In genomic region chr8:118286282-118287180, GRCm38 (mm10) we compare ENCODE assay signal across 9 mouse cellular contexts. TPM values are rescaled to one million over a fixed set of nuclear protein-coding genes. Genes with fewer than 3 reads are reported as not detected.
DNase-seq lines count a peak whose midpoint lies in the region; ATAC-seq and TF ChIP-seq lines count a peak whose summit lies in the region.
"Had no signal": no experiment of that assay in that cellular context is flagged by ENCODE, and none has a peak within 500 bp of the region (broad histone marks: within the 10 kb centered on the region; RNA-seq: fewer than 3 reads in every experiment).

No protein-coding gene starts in this region.

- H3K9ac ChIP-seq in forebrain, embryonic 13.5 days, result no peak overlapping the region
- no peak overlapping the region for H3K9ac ChIP-seq in forebrain, embryonic 11.5 days (ENCODE audit: low read length)
- H3K9ac ChIP-seq in forebrain, postnatal 0 days, result no peak overlapping the region
- 0 out of 2 replicates have a peak overlapping the region, but pooled peaks have one; percentile 42 for H3K9ac ChIP-seq in midbrain, postnatal 0 days (replicated peaks; ENCODE audit: low read length, poor library complexity, severe bottlenecking)

- WGBS in forebrain, embryonic 13.5 days, result 38% methylated on average over 10 of the region's 10 CpGs
- WGBS in forebrain, embryonic 11.5 days, result 41% methylated on average over 10 of the region's 10 CpGs
- 37% methylated on average over 10 of the region's 10 CpGs for WGBS in forebrain, postnatal 0 days
- WGBS in midbrain, postnatal 0 days, result 39% methylated on average over 10 of the region's 10 CpGs

- no peak for DNase-seq in forebrain, embryonic 11.5 days (ENCODE audit: low spot score)
- DNase-seq in forebrain, postnatal 0 days, result no peak
- peak; percentile 20 to 61 for DNase-seq in heart, postnatal 14 days
- DNase-seq in midbrain, postnatal 0 days (ENCODE audit: low spot score), result peak; percentile 35
- no peak for DNase-seq in layer of hippocampus, adult 8-10 months (ENCODE audit: low spot score in 2 of 2)
- no peak for DNase-seq in adrenal gland, adult 18-20 months (ENCODE audit: low spot score in 2 of 2)
- no peak for DNase-seq in left cerebral cortex, postnatal 36 days (ENCODE audit: low spot score in 2 of 2)
- DNase-seq: B cell, adult 2 months had no signal

- H3K27me3 ChIP-seq in forebrain, embryonic 13.5 days, result peaks cover 28% of the 10 kb centered on the region
- H3K27me3 ChIP-seq in forebrain, embryonic 11.5 days (ENCODE audit: control insufficient read depth, insufficient read depth, low read length), result peaks cover 7% of the 10 kb centered on the region
- H3K27me3 ChIP-seq in forebrain, postnatal 0 days (ENCODE audit: insufficient read depth, low read length), result no peaks in the 10 kb centered on the region
- H3K27me3 ChIP-seq in midbrain, postnatal 0 days (ENCODE audit: insufficient read depth, low read length), result no peaks in the 10 kb centered on the region

- intact Hi-C loops in heart, postnatal 14 days (cut with DNase I), result loop anchor here (2.0 to 10.0 kb wide), 6 partner anchors 91 to 778 kb away; no protein-coding TSS in a partner anchor
- intact Hi-C loops in left cerebral cortex, postnatal 36 days (cut with DNase I), result loop anchor here (2.0 to 10.0 kb wide), 3 partner anchors 158 to 564 kb away; no protein-coding TSS in a partner anchor

- no peak overlapping the region for H3K27ac ChIP-seq in forebrain, embryonic 13.5 days
- no peak overlapping the region for H3K27ac ChIP-seq in forebrain, embryonic 11.5 days (ENCODE audit: low read depth, low read length)
- no peak overlapping the region for H3K27ac ChIP-seq in forebrain, postnatal 0 days (ENCODE audit: low read depth, low read length)
- H3K27ac ChIP-seq in midbrain, postnatal 0 days (ENCODE audit: low read depth, low read length), result no peak overlapping the region

- no peaks in the 10 kb centered on the region for H3K9me3 ChIP-seq in forebrain, embryonic 13.5 days (replicated peaks)
- H3K9me3 ChIP-seq in forebrain, embryonic 11.5 days (ENCODE audit: control insufficient read depth, low read length), result no peaks in the 10 kb centered on the region
- no peaks in the 10 kb centered on the region for H3K9me3 ChIP-seq in forebrain, postnatal 0 days (ENCODE audit: low read length)
- no peaks in the 10 kb centered on the region for H3K9me3 ChIP-seq in midbrain, postnatal 0 days (ENCODE audit: low read length)

- TF ChIP-seq CTCF in forebrain, postnatal 0 days (IDR thresholded peaks at IDR 0.05; ENCODE audit: low read depth), result no peak
- no peak for TF ChIP-seq CTCF in midbrain, postnatal 0 days (IDR thresholded peaks at IDR 0.05)

- peaks cover 26% of the 10 kb centered on the region for H3K4me1 ChIP-seq in forebrain, embryonic 13.5 days
- H3K4me1 ChIP-seq in forebrain, embryonic 11.5 days (replicated peaks; ENCODE audit: control insufficient read depth, insufficient read depth, low read length), result peaks cover 5% of the 10 kb centered on the region; the same call in 1 of the 2 replicates
- peaks cover 19% of the 10 kb centered on the region; the same call in 1 of the 2 replicates for H3K4me1 ChIP-seq in forebrain, postnatal 0 days (ENCODE audit: insufficient read depth)
- peaks cover 11% of the 10 kb centered on the region for H3K4me1 ChIP-seq in midbrain, postnatal 0 days (ENCODE audit: insufficient read depth, low read length)

- ATAC-seq in forebrain, embryonic 13.5 days, result no peak
- no peak for ATAC-seq in forebrain, embryonic 11.5 days (replicated peaks; ENCODE audit: low FRiP score)
- no peak for ATAC-seq in forebrain, postnatal 0 days
- no peak for ATAC-seq in midbrain, postnatal 0 days (ENCODE audit: low FRiP score)

- peak overlapping the region; percentile 53; the same call in 1 of the 2 replicates for H3K4me3 ChIP-seq in forebrain, embryonic 13.5 days
- H3K4me3 ChIP-seq in forebrain, embryonic 11.5 days (ENCODE audit: low read depth, low read length), result no peak overlapping the region
- peak overlapping the region; percentile 59 for H3K4me3 ChIP-seq in forebrain, postnatal 0 days (ENCODE audit: low read depth, low read length)
- peak overlapping the region; percentile 60 for H3K4me3 ChIP-seq in midbrain, postnatal 0 days (ENCODE audit: low read depth, low read length)

- H3K4me2 ChIP-seq in forebrain, embryonic 13.5 days, result peak overlapping the region; percentile 83
- no peak overlapping the region for H3K4me2 ChIP-seq in forebrain, embryonic 11.5 days (ENCODE audit: low read depth, low read length, severe bottlenecking)
- H3K4me2 ChIP-seq in forebrain, postnatal 0 days (ENCODE audit: low read depth), result peak overlapping the region; percentile 84
- peak overlapping the region; percentile 70 for H3K4me2 ChIP-seq in midbrain, postnatal 0 days (ENCODE audit: low read depth, low read length, poor library complexity, severe bottlenecking)

- no peaks in the 10 kb centered on the region for H3K36me3 ChIP-seq in forebrain, embryonic 13.5 days (ENCODE audit: poor library complexity, severe bottlenecking)
- H3K36me3 ChIP-seq in forebrain, embryonic 11.5 days (ENCODE audit: control insufficient read depth, insufficient read depth, low read length), result no peaks in the 10 kb centered on the region
- no peaks in the 10 kb centered on the region for H3K36me3 ChIP-seq in forebrain, postnatal 0 days (ENCODE audit: insufficient read depth)
- no peaks in the 10 kb centered on the region for H3K36me3 ChIP-seq in midbrain, postnatal 0 days (ENCODE audit: insufficient read depth, low read length)

RNA-seq across cellular contexts. Expression of gene Cdh13, which starts 3.0 kb away (rescaled TPM):
- polyA plus RNA-seq in forebrain, embryonic 13.5 days (2015; fragmentation: Nextera tagmentation; extraction: Ambion mirVana), result 36.1 and 49.5 TPM in 2 replicates
- 5.6 and 7.4 TPM in 2 replicates for polyA plus RNA-seq in forebrain, embryonic 11.5 days (2014; fragmentation: Nextera tagmentation; extraction: Ambion mirVana)
- total RNA-seq in forebrain, postnatal 0 days (2014; rRNA removed), result 119 and 127 TPM in 2 replicates
- 154 TPM in 2 replicates for polyA plus RNA-seq in forebrain, postnatal 0 days (2015; fragmentation: Nextera tagmentation; extraction: Ambion mirVana)
- total RNA-seq in heart, postnatal 14 days (2021), result 100 to 1,000 TPM; 182 to 194 TPM
- 183 and 199 TPM in 2 replicates for total RNA-seq in midbrain, postnatal 0 days (2014; rRNA removed)
- 192 and 203 TPM in 2 replicates for polyA plus RNA-seq in midbrain, postnatal 0 days (2015; fragmentation: Nextera tagmentation; extraction: Ambion mirVana)
- total RNA-seq in layer of hippocampus, adult 8-10 months (2022), result 10 to 100 TPM; 41.4 to 48.1 (median 44.1) TPM
- 10 to 100 TPM in 1 of 2 experiments, 1 to 10 TPM in 1; 5.9 to 12.6 TPM for total RNA-seq in adrenal gland, adult 18-20 months (2021)
- 10 to 100 TPM; 78.4 to 85.3 TPM for total RNA-seq in left cerebral cortex, postnatal 36 days (2021)

Comparison
In these comparisons a context has a peak if more than half of its experiments do, and no peak if none do; other contexts are left out.
1. DNase-seq: peak in heart, postnatal 14 days (2 of 2) and midbrain, postnatal 0 days (single experiment); none in forebrain, embryonic 11.5 days (single experiment), forebrain, postnatal 0 days (single experiment), layer of hippocampus, adult 8-10 months (0 of 2), adrenal gland, adult 18-20 months (0 of 2) and left cerebral cortex, postnatal 36 days (0 of 2).